Mouse (Mus musculus): ENCODE measurements at regions not wholly inside any gene's neighbourhood (a gene's known extent, or its start where the extent isn't known, plus 50 kb on each side); places are given as distances from the start of the nearest gene placed in this dataset.

- DNase-seq: no peak
These were observed 2113.7 kb upstream of the 5930422O12Rik start for GRCm38 (mm10) chr8:31314692-31315358.

GRCm38 (mm10) chr8:31315359-31315705, 2113.2 kb upstream of the 5930422O12Rik start:
- DNase-seq: no peak

- no peak for DNase-seq
These were observed 2094.8 kb upstream of the 5930422O12Rik start for GRCm38 (mm10) chr8:31333545-31334297.

- no peak for DNase-seq
These were observed 2080.0 kb upstream of the 5930422O12Rik start for GRCm38 (mm10) chr8:31348504-31348903.

GRCm38 (mm10) chr8:31369636-31370035, 2058.9 kb upstream of the 5930422O12Rik start:
- no peak for DNase-seq

GRCm38 (mm10) chr8:31370137-31371010, 2058.1 kb upstream of the 5930422O12Rik start:
- no peak for DNase-seq

- no peak for DNase-seq
These were observed 2056.9 kb upstream of the 5930422O12Rik start for GRCm38 (mm10) chr8:31371656-31372055.

- DNase-seq: no peak
These were observed 2056.1 kb upstream of the 5930422O12Rik start for GRCm38 (mm10) chr8:31372397-31372796.

- peak; percentile 10 for DNase-seq
These were observed 2055.2 kb upstream of the 5930422O12Rik start for GRCm38 (mm10) chr8:31373140-31373787.

GRCm38 (mm10) chr8:31377698-31378334, 2050.7 kb upstream of the 5930422O12Rik start:
- no peak for DNase-seq

- no peak for DNase-seq
These were observed 2023.7 kb upstream of the 5930422O12Rik start for GRCm38 (mm10) chr8:31404811-31405210.

GRCm38 (mm10) chr8:31422241-31422640, 2006.3 kb upstream of the 5930422O12Rik start:
- DNase-seq: peak; percentile 46

GRCm38 (mm10) chr8:31427706-31428105, 2000.8 kb upstream of the 5930422O12Rik start:
- DNase-seq: no peak

- DNase-seq: peak; percentile 63
These were observed 1991.9 kb upstream of the 5930422O12Rik start for GRCm38 (mm10) chr8:31436445-31437191.

- no peak for DNase-seq
These were observed 1983.7 kb upstream of the 5930422O12Rik start for GRCm38 (mm10) chr8:31444834-31445233.

- DNase-seq: no peak
These were observed 1980.5 kb upstream of the 5930422O12Rik start for GRCm38 (mm10) chr8:31447984-31448383.

- DNase-seq: no peak
These were observed 1973.6 kb upstream of the 5930422O12Rik start for GRCm38 (mm10) chr8:31454736-31455391.

- peak; percentile 84 for DNase-seq
These were observed 1968.2 kb upstream of the 5930422O12Rik start for GRCm38 (mm10) chr8:31460349-31460748.
